Mouse (Mus musculus): Measurements from ENCODE around the gene Gm21970.
A peak's percentile ranks its signal among the peaks of the same experiment; 100 is the strongest.

Gene Gm21970

DNA sequence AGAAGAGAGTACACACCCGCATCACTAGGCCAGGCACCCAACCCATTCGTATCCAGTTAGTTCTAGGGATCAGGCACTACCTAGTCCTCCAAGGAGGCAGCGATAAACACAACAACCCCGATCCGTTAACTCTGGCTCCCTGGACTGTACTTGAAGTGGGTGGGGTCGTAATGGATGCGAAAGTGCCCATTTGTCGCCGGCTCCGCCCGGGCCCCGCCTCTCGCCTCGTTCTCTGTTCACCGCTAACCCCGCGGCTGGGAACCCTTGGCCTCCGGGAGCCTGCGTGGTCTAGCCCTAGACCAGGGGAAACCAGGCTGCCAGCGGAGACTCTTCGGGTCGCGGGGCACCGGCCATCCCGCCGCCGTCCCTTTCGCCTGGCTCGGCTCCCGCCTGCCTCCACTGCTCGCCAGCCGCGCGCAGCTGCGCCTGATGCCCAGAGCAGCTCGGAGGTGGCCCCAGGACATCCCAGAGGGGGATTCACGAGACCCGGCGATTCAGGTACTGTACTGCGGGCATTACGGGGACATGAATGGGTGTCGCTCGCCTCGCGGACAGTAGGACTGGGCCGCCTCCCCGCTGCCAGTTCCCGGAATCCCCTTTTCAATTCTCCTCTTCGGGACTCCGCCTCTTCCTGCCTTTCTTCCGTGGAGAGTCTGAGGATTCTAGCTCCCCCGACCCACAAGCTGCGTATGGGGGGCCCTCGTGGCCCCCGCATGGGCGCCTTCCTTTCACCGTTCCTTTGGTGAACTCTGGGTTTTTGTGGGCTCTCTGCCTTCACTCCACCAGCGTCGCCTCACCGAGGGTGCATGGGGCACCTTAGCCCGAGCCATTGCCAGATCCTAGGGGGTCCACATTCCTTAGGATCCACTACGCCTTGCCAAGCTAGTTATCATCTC, 18.7 kb upstream of the Gm21970 start, which contains the start of gene Ifnar2:
TSS of gene Ifnar2 (plus strand) at position 207 of the 896 bp plus-strand sequence.
- DNase-seq (ENCODE audit: low read depth, low spot score), result peak; percentile 81

DNA sequence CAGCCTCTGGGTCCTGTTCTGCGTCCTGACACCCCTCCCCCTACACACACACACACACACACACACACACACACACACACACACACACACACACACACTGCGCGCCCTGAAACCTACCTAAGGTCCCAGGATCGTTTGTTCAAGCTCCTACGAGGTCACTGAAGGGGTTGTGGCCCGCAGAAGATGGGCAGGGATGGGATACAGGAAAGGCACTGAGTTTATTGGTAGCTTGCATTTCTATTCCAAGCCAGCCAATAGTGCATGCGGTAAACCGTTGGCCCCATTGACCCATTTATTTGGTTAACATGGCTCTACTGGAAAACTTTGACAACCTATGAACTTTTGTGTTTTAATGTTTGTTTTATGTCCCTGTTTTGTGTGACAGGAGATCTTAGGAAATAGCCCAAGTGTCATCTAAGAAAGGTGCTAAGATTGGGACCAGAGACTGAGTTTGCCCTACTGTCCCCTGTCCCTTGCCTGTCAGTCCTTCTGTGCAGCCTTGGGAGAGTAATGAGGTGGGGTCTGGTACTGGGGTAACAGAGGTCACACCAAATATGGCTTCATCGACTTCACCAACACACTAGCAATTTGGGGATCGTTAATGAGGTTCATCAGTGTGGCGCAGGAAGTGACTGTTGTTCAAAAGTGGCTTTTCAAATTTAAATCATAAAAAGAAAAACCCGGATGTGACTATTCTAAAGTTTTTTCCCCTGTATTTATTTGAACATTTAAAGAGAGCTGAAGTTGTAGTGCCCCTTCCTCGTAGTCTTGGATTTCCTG, 17.9 kb upstream of the Gm21970 start:
- no peak for DNase-seq (ENCODE audit: low read depth, low spot score)

DNA sequence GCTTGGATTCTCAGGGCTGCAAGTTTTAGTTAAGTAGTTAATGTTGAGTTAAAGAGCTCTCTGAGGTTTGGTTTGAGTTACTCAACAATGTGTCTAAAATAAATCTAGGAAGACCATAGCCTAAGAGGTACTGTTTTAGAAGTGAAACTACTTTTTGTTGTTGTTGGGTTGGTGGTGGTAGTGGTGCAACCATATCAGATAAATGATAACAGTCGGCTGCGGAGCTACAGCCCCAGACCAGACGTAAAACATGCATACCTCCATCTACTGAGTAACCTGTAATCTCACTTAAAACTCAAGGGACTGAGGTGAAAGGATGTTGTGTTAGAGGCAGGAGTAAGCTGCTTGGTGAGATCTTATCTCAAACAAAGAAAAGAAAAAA, 17.3 kb upstream of the Gm21970 start:
- DNase-seq (ENCODE audit: low read depth, low spot score), result no peak

DNA sequence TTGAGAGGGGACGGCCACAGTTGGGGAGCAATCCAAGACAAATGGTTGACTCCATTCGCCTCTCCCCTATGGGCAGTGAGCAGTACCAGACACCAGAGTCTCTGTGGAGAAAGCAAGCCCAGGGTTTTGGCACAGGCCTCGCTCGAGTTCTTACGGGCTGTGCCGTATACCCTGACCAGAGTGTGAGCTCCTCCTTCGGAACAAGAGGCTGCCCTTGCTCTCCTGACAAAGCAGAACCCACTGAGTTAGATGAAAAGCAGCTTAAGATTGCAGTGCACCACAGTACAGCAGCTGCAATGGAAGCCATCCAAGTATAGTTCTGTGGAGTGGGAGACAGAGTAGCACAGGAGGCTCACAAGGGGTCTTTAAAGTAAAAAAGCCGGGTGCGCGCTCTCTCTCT, 14.8 kb upstream of the Gm21970 start:
- DNase-seq (ENCODE audit: low read depth, low spot score), result no peak

DNA sequence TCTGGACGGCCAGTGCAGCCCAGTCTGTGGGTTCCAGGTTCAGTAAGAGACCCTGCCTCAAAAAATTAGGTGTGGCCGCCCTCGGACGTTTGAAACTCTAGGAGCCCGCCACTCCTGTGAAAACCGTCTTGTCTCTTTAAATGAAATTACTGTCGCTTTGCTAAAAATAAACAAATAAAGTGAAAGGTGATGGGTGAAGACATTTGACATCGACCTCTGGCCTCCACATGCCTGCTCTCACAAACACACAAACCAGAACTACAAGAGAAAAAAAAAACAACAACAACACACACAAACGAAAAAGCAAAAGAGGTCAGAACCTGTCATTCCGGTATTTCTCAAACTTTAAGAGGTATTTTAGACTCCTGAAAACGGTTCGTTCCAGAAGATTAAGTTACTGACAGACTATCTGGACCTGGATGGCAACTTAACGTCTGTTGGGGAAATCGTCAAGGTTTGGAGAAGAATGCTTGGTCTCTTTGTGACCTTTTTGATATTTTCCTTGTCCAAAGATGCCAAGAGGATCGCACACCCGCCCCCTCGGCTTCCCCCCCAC, 13.0 kb upstream of the Gm21970 start:
- DNase-seq (ENCODE audit: low read depth, low spot score), result no peak

DNA sequence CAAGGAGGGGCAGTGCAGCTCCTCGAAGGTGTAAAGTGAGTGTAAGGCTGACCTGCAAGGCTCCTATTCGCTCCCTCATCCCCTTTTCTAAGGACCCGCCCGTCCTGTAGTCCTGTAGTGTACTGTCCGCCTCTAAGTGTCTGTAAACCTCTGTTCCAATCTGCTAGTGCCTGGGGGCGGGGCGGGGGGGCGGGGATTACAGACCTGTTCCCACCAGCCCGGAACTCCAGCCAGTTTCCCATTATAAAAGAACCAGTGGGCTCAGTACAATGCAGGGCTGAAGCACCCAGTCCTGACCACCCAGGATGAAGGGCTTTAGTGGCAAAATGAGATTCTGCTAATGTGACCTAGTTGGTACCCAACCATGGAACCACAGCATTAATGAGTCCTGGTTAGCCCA, 12.5 kb upstream of the Gm21970 start:
- DNase-seq (ENCODE audit: low read depth, low spot score), result no peak

DNA sequence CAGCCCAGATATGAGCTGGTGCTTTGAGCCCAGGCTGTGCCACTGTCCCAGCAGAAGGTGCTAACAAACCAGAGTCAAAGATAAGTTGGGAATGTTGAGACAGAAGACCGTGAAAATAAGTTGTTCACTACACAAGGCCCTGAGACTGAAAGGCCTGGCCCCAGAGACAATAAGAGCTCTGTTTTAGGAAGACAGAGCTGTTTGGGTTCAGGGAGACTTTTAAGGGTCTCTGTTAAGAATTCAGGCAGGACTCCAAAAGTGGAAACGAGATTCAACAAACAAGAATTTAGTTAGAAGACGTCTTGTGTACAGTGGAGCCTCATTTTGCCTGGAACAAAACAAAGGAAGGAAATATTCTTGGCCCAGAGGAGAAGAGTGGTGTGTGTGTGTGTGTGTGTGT, 12.1 kb upstream of the Gm21970 start:
- no peak for DNase-seq (ENCODE audit: low read depth, low spot score)

DNA sequence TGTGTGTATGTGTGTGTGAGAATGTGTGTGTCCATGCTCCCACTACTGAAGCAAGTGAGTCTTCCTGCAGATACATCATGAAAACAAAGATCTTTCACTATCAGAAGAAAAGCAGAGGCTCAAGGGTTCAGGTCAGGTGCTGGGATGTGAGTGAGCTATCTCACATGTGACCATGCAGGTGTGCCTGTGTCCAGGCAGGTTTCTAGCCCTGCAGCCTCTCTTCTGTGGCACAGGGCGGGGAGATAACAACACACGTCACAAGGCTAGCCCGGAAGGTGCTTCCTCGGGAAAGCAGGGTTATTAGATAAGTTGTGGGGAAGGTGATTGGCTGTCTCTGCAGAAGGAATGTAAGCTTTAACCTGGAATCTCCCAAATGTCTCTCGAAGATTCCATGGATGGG, 11.4 kb upstream of the Gm21970 start:
- DNase-seq (ENCODE audit: low read depth, low spot score), result no peak

DNA sequence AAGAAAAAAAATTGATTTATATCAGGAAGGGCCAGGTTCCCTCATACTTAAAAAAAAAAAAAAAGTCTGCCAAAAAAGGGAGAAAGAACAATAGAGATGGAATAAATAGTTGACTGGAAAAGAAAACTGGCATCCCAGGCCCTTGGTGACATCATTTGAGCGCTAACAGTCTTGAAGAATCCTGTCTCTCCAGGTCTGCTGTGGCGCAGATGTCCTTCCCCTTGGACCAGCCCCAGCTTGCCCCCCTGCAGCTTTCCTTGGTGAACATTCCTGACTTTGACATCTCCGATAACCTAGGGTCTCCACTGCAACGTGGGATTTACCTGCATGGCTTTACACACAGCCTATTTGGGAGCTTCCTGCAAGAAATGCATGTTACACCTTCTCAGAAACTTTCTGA, 9.9 kb upstream of the Gm21970 start:
- DNase-seq (ENCODE audit: low read depth, low spot score), result no peak

DNA sequence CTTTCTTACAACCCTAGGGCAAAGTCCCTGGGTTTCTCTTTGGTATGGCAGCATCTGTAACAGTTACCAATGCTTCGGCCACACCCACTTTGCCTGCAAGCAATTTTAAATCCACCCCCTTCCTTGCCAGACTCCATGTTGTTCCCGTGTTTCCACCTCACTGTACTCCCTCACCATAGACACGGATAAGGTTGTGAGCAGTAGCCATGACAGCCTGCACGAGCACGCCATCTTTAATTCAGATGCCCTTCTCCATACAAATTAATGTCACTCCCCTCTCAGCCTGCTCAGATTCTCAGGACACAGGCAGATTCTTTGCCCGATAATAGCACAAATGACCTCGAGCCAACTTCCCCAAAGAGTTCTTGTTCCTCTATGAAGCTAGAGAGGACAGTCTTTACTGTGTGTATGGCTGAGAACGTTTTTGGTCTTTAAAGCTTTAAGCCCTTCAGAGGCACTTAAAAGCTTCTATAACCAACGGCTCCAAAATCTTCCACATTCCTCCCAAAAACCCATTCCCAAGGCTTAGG, 9.2 kb upstream of the Gm21970 start:
- no peak for DNase-seq (ENCODE audit: low read depth, low spot score)

DNA sequence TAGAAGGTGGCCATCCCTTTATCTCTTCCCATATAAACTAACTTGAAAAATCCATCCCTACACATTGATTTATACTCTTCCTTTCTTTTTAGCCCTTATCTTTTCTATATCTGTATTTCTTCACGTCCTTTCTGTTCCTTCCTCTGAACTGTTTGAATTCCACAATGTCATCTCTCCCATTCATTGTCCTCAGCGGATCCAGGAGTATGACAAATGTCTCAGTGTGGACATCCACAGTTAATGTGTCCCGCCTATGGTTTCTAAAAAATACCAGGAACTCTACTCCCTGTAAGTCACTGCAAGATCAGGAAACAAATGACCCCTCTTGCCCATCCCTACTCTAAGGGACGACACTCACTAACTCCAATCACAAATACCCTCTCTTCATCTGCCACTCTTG, 7.3 kb upstream of the Gm21970 start:
- DNase-seq (ENCODE audit: low read depth, low spot score), result no peak

DNA sequence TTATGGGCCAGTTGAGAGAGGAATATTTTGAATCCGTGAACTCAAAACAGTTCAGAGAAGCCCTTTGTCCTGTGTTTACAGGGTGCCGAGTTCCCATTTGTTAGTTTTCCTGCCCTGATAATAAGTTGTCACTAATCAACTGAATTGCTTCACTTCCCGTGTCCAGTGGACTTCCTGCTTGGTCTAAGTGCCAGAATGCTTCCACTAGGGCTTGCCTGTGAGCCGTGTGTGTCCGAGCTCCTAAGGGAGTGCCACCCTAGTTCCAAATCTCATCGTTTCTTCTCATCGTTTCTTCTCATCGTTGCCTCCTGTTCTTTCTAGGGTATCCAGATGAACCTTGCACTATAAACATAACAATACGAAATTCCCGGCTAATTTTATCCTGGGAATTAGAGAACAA, 5.9 kb upstream of the Gm21970 start:
- no peak for DNase-seq (ENCODE audit: low read depth, low spot score)

DNA sequence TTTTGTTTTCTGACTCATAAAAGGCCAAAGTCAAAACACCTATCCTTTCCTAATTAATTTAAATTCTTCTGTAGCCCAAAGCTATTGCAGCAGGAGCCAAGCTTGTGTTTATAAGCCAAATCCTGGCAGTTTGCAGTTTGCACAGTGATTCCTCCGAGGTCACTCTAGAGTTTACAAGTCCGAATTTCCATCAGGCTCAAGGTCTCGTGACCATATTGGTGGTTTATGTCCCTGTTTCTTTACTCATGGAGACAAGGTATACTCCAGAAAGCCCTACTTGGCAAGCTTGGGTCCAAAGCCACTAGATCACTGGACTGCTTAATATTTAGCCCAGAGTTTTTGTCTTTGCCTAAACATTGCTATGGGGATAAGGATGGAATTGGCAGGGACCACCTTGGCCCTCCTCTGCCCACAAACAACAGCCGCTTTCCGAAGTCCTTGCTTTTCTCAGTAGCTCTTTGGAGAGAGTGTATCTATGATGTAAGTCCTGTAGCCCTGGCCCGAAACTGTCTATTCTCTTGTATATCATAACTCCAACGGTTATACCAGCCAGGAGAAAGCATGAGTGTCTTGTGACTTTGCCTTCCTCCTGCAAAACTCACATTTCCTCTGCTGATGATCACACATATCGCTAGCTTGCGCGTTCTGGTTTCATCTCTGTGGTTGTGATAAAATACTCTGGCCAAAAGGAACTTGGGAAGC, 5.0 kb upstream of the Gm21970 start:
- DNase-seq (ENCODE audit: low read depth, low spot score), result no peak

DNA sequence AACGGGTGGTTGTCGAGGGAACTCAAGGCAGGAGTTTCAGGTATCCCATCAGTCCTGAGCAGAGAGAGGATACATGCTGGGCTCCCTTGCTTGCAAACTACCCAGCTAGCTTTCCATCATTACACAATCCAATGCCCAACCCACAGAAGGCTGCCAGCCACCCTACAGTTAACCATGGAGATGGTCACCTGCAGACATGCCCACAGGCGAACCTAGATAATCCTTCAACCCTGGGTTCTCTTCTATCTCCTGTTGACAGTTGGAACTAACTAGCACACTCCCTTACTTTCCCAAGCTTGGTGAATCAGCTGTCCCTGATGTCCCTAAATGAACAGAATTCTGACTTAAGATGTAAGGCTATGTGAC, 4.4 kb upstream of the Gm21970 start:
- no peak for DNase-seq (ENCODE audit: low read depth, low spot score)

DNA sequence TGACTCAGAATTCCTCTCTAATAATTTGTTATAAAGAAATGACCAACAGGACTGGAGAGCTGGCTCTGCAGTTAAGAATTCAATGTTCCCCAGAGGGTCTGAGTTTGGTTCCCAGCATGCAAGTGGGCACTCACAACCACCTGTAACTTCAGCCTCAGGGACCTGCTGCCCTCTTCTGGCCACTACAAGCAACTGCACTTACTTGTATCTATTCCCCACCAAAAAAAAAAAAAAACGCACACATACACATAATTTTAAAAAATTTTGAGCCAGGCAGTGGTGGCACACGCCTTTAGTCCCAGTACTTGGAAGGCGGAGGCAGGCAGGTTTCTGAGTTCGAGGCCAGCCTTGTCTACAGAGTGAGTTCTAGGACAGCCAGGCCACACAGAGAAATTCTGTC, 1.4 kb upstream of the Gm21970 start:
- peak; percentile 54 for DNase-seq (ENCODE audit: low read depth, low spot score)

DNA sequence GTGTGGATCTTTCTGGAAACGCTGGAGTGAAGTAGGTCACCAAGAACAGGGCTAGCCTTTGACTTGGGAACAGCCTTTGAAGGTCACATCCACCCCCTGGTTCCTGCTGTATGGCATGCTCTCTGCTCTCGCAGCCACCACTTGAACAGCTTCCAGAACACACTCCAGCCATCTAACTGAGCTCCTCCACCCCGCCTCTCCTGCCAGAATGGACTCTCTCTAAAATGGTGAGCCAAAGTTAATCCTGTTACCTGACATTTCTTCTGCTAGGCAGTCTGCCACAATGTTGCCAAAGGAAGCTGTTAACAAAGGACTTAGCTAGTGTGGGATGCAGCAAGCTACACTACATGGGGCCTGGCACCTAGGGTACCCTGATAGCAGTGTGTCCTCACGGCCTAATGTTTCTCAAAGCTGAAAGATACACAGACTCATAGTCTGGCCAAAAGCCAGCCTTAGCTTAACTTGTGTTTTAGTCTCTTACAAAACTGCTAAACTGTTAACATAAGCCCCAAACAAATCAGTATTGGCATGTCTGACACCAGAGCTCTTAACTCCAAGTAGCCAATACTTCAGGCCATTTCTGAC, 3.4 kb downstream of the Gm21970 start:
- DNase-seq (ENCODE audit: low read depth, low spot score), result no peak

DNA sequence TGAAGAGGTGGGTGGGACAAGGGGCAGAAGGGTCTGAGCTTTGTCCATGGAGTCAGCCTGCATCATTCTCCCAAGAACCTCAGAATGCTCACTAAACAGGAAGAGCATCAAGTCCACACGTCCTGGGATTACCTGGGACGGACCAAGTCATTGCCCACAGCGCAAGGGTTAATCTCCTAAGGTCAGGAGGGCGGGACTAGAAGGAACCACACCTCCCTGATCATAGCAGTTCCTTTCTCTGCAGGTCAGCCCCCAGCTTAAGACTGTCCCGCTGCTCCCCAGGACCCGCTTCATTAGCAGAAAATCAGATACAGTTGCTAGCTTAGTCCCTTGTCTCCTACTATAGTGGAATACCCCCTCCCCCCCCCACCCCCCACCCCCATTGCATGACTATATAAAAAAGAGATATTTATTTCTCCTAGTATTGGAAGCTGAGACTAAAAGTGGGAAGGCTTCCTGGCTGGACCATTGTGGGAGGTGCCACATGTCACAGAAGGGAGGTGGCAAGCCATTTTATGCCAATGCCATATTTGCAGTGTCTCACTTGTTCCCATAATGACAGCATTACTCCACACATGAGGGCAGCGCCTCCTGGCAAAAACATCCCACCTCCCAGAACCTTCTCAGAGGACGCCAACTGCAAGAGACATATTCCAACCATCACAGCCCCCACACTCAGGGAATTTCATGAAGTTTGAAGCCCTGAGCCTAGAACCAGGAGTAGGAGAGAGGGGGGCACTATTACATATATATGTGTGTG, 4.3 kb downstream of the Gm21970 start:
- no peak for DNase-seq (ENCODE audit: low read depth, low spot score)

DNA sequence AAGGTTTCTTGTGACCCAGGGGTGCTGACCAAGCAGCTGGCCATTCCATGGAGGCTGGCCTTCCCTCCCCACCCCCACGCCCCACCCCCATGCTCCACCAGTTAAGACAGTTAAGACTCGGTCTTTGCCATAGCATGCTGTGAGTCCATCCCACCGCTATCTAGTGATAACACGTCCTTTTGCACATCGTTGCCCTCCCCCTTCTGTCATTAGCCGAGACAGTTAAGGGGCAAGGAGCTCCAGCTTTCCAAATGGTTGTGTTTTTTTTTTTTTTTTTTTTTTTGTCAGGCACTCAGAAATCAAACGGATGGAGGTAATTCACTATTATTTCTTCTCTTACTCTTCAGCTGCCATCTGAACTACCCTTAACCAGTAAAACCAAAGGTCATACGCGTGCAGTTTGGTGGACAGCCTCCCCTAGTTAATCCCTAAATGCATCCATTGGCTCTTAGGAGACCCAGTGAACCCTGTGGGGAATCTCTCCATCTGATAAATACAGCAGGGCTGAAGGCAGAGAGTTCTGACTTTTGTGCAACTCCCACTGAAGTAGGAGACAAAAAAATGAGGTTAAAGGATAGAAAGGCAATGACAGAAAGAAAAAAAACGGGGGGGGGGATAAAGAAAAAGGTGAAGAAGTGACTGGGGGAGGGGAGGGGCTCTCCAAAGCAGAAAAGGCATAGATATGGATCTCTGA, 5.5 kb downstream of the Gm21970 start:
- DNase-seq (ENCODE audit: low read depth, low spot score), result no peak

DNA sequence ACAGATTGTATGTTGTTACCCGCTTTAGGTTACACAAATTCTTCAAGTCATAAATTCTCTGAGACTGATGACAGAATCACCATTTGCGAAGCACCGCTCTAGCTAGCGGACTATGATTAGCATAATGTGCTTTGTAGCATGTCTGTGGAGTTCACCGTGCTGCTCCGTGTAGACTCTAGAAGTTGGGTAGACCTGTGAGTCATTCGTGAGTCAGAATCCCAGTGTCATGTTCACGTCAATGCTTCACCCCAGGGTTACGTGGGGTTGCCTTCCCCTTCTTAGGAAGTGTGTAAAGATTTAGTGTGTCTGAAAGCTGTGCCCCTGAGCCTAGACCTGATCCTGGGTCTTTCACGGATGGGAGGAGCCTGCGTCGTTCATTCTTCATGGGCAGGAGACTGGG, 6.5 kb downstream of the Gm21970 start:
- DNase-seq (ENCODE audit: low read depth, low spot score), result peak; percentile 87

DNA sequence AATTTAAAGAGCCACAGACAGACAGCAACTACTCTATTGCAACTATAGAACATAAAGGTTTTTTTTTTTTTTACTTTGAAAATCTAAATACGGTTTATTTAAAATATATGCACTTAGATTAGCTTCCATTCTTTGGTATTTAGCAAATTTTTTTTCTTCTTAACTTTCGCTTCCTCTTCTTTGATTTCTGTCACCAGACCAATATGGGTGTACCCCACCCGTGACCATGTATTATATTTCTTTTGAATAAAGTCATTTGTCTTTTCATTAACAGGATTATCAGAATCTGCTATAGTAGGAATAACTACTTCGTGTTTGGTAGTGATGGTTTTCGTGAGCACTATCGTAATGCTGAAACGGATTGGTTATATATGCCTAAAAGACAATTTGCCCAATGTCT, 7.4 kb downstream of the Gm21970 start:
- no peak for DNase-seq (ENCODE audit: low read depth, low spot score)
